Mouse (Mus musculus) lung, embryonic 14.5 days (tissue): ENCODE results near the gene Tcf25. TPM values are rescaled to one million over a fixed set of nuclear protein-coding genes. Genes with fewer than 3 reads are reported as not detected.
"Not testable (repeated sequence)": the region's sequence is repeated elsewhere in the genome, so short reads cannot be mapped to it uniquely, and the experiment has no call there.

Experiments
- ATAC-seq: fragments of 200-750 bp; cut with Nextera tagmentation; 2 replicates; pipeline ENCODE4 v1.8.0; 2017; ENCODE audit warnings: mild to moderate bottlenecking, moderate TSS enrichment, moderate library complexity; ENCODE audit not compliant: insufficient read depth
- DNase-seq: peaks from one replicate; pipeline ENCODE4 v3.0.0-alpha.2; 2015
- H3K27ac ChIP-seq: fragments of 300-500 bp; sonication (generic); 2 replicates; pipeline ENCODE4 v1.5.1; 2014; ENCODE audit warnings: low read depth, mild to moderate bottlenecking, moderate library complexity
- H3K27me3 ChIP-seq: fragments of 300-500 bp; sonication (generic); 2 replicates; pipeline ENCODE4 v1.6.1; 2014; ENCODE audit warnings: low read length, control low read depth; ENCODE audit not compliant: insufficient read depth
- H3K36me3 ChIP-seq: fragments of 300-500 bp; sonication (generic); 2 replicates; pipeline ENCODE4 v1.6.1; 2014; ENCODE audit warnings: control low read depth; ENCODE audit not compliant: insufficient read depth
- H3K4me1 ChIP-seq: fragments of 300-500 bp; sonication (generic); 2 replicates; pipeline ENCODE4 v1.6.1; 2014; ENCODE audit warnings: antibody characterized with exemption, control low read depth; ENCODE audit not compliant: insufficient read depth
- H3K4me2 ChIP-seq: fragments of 300-500 bp; sonication (generic); 2 replicates; pipeline ENCODE4 v1.6.1; 2014; ENCODE audit warnings: mild to moderate bottlenecking
- H3K4me3 ChIP-seq: fragments of 300-500 bp; sonication (generic); 2 replicates; pipeline ENCODE4 v1.5.1; 2014; ENCODE audit warnings: low read depth, low read length
- H3K9ac ChIP-seq: fragments of 300-500 bp; sonication (generic); 2 replicates; pipeline ENCODE4 v1.6.1; 2014
- H3K9me3 ChIP-seq: fragments of 300-500 bp; sonication (generic); 2 replicates; pipeline ENCODE4 v1.6.1; 2016; ENCODE audit warnings: low read depth, low read length, control low read depth
- CTCF ChIP-seq: IDR thresholded peaks from 2 replicates; pipeline ENCODE4 v1.5.1; 2016; ENCODE audit warnings: antibody characterized with exemption, low read depth
- whole genome bisulfite sequencing: fragments of 180-500 bp; shearing (Covaris S2); extraction: QIAGEN DNeasy Blood & Tissue Kit; methylation state at CpG from one replicate; pipeline ENCODE4 v1.1.7; 2014; 5-methylcytosine and 5-hydroxymethylcytosine counted together
- polyA plus RNA-seq: library from polyadenylated mRNA; unstranded; fragments of >200 nt; fragmentation: Nextera tagmentation; extraction: Ambion mirVana; gene quantifications from 2 replicates; pipeline ENCODE4 v1.2.1, GENCODE M21; 2014

Tcf25 gene
- polyA plus RNA-seq, 1 experiment from 2014 or later, result 146 TPM

- H3K9me3 ChIP-seq, result peaks cover 38% of the 10 kb centered on the region
- no peaks in the 10 kb centered on the region for H3K27me3 ChIP-seq
- DNase-seq (no peak), ATAC-seq (no peak)
- no peaks in the 10 kb centered on the region for H3K4me1 ChIP-seq
- H3K4me2 ChIP-seq, result no peak overlapping the region
- no peak overlapping the region for H3K9ac ChIP-seq
- 97% methylated on average over 25 of the region's 25 CpGs for WGBS
- no peak overlapping the region for H3K27ac ChIP-seq
- no peak overlapping the region for H3K4me3 ChIP-seq
- no peaks in the 10 kb centered on the region for H3K36me3 ChIP-seq
- TF ChIP-seq CTCF, result no peak
These were observed 58.2 kb downstream of the Tcf25 start for GRCm38 (mm10) chr8:123431616-123432365.

DNA sequence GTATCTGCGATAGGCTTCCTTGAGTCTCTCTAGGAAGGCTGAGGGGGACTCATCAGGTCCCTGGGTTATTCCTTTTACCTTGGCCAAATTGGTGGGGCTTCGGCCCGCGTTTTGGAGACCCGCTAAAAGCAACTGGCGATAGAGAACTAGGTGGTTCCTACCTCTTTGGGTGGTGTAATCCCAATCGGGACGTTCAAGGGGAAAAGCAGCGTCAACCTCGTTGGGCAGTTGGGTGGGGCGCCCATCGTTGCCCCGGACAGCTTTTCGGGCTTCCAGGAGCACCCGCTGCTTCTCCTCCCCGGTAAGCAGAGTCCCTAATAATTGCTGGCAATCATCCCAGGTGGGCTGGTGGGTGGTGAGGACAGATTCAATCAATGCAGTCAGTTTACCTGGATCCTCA lies 58.8 kb downstream of the Tcf25 start:
- Histone ChIP-seq H3K4me1 (no peaks in the 10 kb centered on the region), H3K4me3 (no peak overlapping the region), H3K36me3 (no peaks in the 10 kb centered on the region), H3K9ac (no peak overlapping the region), H3K9me3 (peaks cover 32% of the 10 kb centered on the region), H3K27ac (no peak overlapping the region), H3K4me2 (no peak overlapping the region), H3K27me3 (no peaks in the 10 kb centered on the region)
- TF ChIP-seq CTCF, result no peak
- no peak for ATAC-seq
- DNase-seq, result no peak
- 94% methylated on average over 16 of the region's 16 CpGs for WGBS

GRCm38 (mm10) chr8:123433241-123433974 lies 59.9 kb downstream of the Tcf25 start:
- H3K27me3 ChIP-seq, DNase-seq, H3K4me2 ChIP-seq, H3K27ac ChIP-seq, ATAC-seq, H3K4me1 ChIP-seq, H3K9ac ChIP-seq, H3K36me3 ChIP-seq, H3K4me3 ChIP-seq: not testable (repeated sequence)
- 98% methylated on average over 46 of the region's 47 CpGs for WGBS
- peaks cover 22% of the 10 kb centered on the region for H3K9me3 ChIP-seq

DNA sequence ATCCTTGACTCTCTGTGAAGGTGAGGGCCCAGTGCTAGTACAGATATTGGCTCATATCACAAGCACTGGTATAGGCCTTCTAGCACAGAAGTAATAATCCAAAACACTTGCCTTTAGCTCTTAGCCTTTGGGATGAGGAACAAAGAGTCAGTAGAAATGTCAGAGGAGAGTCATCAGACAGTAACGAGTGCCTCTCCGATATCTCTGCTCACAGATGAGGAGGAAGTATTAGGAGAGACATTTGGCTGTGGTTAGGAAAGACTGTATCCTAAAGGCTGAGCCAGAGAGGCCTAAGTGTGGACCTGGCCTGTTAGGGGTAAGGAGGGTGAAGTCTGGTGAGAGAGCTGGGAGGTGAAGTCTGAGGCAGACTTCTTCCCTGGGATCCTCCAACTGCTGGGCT lies 68.2 kb downstream of the Tcf25 start:
- H3K4me3 ChIP-seq, result no peak overlapping the region
- 90% methylated on average over 2 of the region's 2 CpGs for WGBS
- H3K9me3 ChIP-seq, result no peaks in the 10 kb centered on the region
- no peak for TF ChIP-seq CTCF
- H3K36me3 ChIP-seq, result no peaks in the 10 kb centered on the region
- H3K9ac ChIP-seq, result no peak overlapping the region
- no peaks in the 10 kb centered on the region for H3K27me3 ChIP-seq
- H3K4me1 ChIP-seq, result no peaks in the 10 kb centered on the region
- ATAC-seq (no peak), DNase-seq (no peak)
- H3K27ac ChIP-seq, result no peak overlapping the region
- H3K4me2 ChIP-seq, result no peak overlapping the region

DNA sequence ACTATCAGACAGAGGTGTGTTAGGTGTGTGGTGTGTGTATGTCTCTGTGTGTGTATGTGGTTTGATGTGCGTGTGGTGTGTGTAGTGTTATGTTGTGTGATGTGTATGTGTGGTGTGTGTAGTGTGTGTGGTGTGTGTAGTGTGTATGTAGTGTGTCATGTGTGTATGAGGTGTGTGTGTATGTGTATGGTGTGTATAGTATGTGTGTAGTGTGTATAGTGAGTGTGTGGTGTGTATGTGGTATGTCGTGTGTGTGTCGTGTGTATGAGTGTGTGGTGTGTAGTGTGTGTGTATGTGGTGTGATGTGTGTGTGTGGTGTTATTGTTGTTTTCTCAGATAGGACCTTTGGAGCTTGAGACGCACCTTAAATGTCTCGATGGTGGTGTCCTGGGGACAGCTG lies 68.8 kb downstream of the Tcf25 start:
- ATAC-seq, result no peak
- H3K27me3 ChIP-seq, result no peaks in the 10 kb centered on the region
- H3K27ac ChIP-seq, result no peak overlapping the region
- TF ChIP-seq CTCF, result no peak
- H3K9me3 ChIP-seq, result no peaks in the 10 kb centered on the region
- 86% methylated on average over 5 of the region's 5 CpGs for WGBS
- H3K9ac ChIP-seq, result no peak overlapping the region
- peak overlapping the region; percentile 71 for H3K4me2 ChIP-seq
- H3K4me3 ChIP-seq, result no peak overlapping the region
- H3K4me1 ChIP-seq, result no peaks in the 10 kb centered on the region
- no peak for DNase-seq
- no peaks in the 10 kb centered on the region for H3K36me3 ChIP-seq

GRCm38 (mm10) chr8:123442871-123443575 lies 69.5 kb downstream of the Tcf25 start:
- H3K4me1 ChIP-seq, result no peaks in the 10 kb centered on the region
- H3K27me3 ChIP-seq, result no peaks in the 10 kb centered on the region
- peak overlapping the region; percentile 71 for H3K4me2 ChIP-seq
- peak; percentile 74 for TF ChIP-seq CTCF
- WGBS, result under 1% methylated on average over 41 of the region's 41 CpGs
- peak; percentile 96 for ATAC-seq
- peak overlapping the region; percentile 80 for H3K9ac ChIP-seq
- DNase-seq, result peak; percentile 94
- H3K9me3 ChIP-seq, result no peaks in the 10 kb centered on the region
- peak overlapping the region; percentile 65 for H3K27ac ChIP-seq
- peak overlapping the region; percentile 71 for H3K4me3 ChIP-seq
- H3K36me3 ChIP-seq, result no peaks in the 10 kb centered on the region

- no peak overlapping the region for H3K27ac ChIP-seq
- peak overlapping the region; percentile 71 for H3K4me2 ChIP-seq
- H3K27me3 ChIP-seq, result no peaks in the 10 kb centered on the region
- ATAC-seq (no peak), DNase-seq (peak; percentile 38)
- no peaks in the 10 kb centered on the region for H3K9me3 ChIP-seq
- H3K4me3 ChIP-seq, result peak overlapping the region; percentile 71
- no peaks in the 10 kb centered on the region for H3K4me1 ChIP-seq
- TF ChIP-seq CTCF, result no peak
- H3K9ac ChIP-seq, result peak overlapping the region; percentile 80
- H3K36me3 ChIP-seq, result no peaks in the 10 kb centered on the region
- WGBS, result 30% methylated on average over 4 of the region's 4 CpGs
These were observed 70.0 kb downstream of the Tcf25 start for GRCm38 (mm10) chr8:123443576-123443921.
